Mouse (Mus musculus) ES-Bruce4 (cell line): Measurements from ENCODE around the gene Ostm1. TPM values are rescaled to one million over a fixed set of nuclear protein-coding genes. Genes with fewer than 3 reads are reported as not detected.
A peak's percentile ranks its signal among the peaks of the same experiment; 100 is the strongest.

Experiments used
- H3K27ac ChIP-seq: 2 replicates; pipeline ENCODE4 v1.5.1; 2012; ENCODE audit warnings: low read length, inconsistent platforms; ENCODE audit not compliant: insufficient read depth
- H3K27me3 ChIP-seq: 2 replicates; pipeline ENCODE4 v1.6.1; 2012; ENCODE audit warnings: mild to moderate bottlenecking, low read length, inconsistent platforms; ENCODE audit not compliant: control insufficient read depth, poor library complexity, insufficient read depth, severe bottlenecking
- H3K36me3 ChIP-seq: 2 replicates; pipeline ENCODE4 v1.6.1; 2012; ENCODE audit warnings: inconsistent platforms, mild to moderate bottlenecking, low read length, moderate library complexity; ENCODE audit not compliant: control insufficient read depth, poor library complexity, insufficient read depth, severe bottlenecking
- H3K4me1 ChIP-seq: one replicate; pipeline ENCODE4 v1.8.1; 2011; ENCODE audit warnings: low read length; ENCODE audit not compliant: control insufficient read depth, insufficient read depth
- H3K4me3 ChIP-seq: 2 replicates; pipeline ENCODE4 v1.5.1; 2011; ENCODE audit warnings: low read depth, mild to moderate bottlenecking, low read length
- H3K9ac ChIP-seq: 2 replicates; pipeline ENCODE4 v1.6.1; 2012; ENCODE audit warnings: low read depth, mild to moderate bottlenecking, inconsistent platforms; ENCODE audit not compliant: poor library complexity, severe bottlenecking
- H3K9me3 ChIP-seq: replicated peaks from 2 replicates; pipeline ENCODE4 v1.6.1; 2012; ENCODE audit warnings: mild to moderate bottlenecking, low read length, inconsistent platforms; ENCODE audit not compliant: control insufficient read depth, poor library complexity, insufficient read depth, severe bottlenecking
- CTCF ChIP-seq: IDR thresholded peaks from one replicate; pipeline ENCODE4 v1.8.1; 2011; ENCODE audit warnings: low read depth, low read length
- EP300 ChIP-seq: IDR thresholded peaks from 2 replicates; pipeline ENCODE4 v1.6.1; 2011; ENCODE audit warnings: low read depth, low read length; ENCODE audit not compliant: insufficient read depth
- POLR2A ChIP-seq: IDR thresholded peaks from one replicate; pipeline ENCODE4 v1.8.1; 2011; ENCODE audit warnings: low read length; ENCODE audit not compliant: insufficient read depth
- polyA plus RNA-seq: library from polyadenylated mRNA; stranded (reverse); fragments of >200 nt; gene quantifications from 2 replicates; pipeline ENCODE4 v1.2.4, GENCODE M21; 2011; ENCODE audit warnings: low read depth; ENCODE audit not compliant: missing spikeins, insufficient read depth, insufficient read length

The Ostm1 gene
- polyA plus RNA-seq, 1 experiment: 18.6 TPM

DNA sequence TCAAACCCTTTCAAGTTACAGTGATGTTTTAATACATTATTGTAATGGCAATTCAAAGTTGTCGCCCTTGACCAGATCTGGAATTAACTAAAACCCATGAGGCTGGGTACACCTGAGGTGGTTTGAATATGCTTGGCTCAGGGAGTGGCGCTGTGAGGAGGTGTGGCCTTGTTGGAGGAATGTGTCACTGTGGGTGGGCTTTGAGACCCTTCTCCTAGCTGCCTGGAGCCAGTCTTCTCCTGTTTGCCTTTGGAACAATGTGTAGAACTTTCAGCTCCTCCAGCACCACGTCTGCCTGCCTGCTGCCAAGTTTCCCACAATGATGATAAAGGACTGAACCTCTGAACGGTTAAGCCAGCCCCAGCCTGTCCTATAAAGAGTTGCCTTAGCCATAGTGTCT is 62.7 kb downstream of the Ostm1 start:
- TF ChIP-seq POLR2A: no peak
- TF ChIP-seq CTCF: no peak
- peak; percentile 89 for TF ChIP-seq EP300
- H3K27ac ChIP-seq: no peak overlapping the region
- no peaks in the 10 kb centered on the region for H3K4me1 ChIP-seq
- H3K4me3 ChIP-seq: no peak overlapping the region
- H3K27me3 ChIP-seq: no peaks in the 10 kb centered on the region
- no peak overlapping the region for H3K9ac ChIP-seq
- no peaks in the 10 kb centered on the region for H3K36me3 ChIP-seq
- H3K9me3 ChIP-seq: no peaks in the 10 kb centered on the region

DNA sequence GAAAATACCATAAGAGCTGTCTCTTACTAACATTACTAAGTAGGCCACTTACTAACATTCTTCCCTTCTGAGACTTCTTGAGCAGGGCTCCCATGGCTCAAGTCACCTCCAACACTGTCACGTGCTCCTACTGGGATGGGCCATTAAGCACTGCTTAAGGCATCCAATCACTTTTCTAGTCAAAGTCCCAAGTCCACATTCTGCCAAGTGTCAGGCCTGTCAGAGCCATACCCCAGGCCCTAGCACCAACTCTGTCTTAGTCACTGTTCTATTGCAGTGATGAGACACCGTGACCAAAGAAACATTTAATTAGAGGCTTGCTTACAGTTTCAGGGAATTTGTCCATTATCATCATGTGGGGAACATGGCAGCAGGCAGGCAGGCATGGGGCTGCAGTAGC is 78.3 kb downstream of the Ostm1 start:
- Histone ChIP-seq H3K27ac (no peak overlapping the region), H3K27me3 (no peaks in the 10 kb centered on the region), H3K9me3 (peaks cover 6% of the 10 kb centered on the region; the same call in 1 of the 2 replicates), H3K4me3 (no peak overlapping the region), H3K4me1 (no peaks in the 10 kb centered on the region), H3K9ac (no peak overlapping the region), H3K36me3 (no peaks in the 10 kb centered on the region)
- no peak for TF ChIP-seq EP300

DNA sequence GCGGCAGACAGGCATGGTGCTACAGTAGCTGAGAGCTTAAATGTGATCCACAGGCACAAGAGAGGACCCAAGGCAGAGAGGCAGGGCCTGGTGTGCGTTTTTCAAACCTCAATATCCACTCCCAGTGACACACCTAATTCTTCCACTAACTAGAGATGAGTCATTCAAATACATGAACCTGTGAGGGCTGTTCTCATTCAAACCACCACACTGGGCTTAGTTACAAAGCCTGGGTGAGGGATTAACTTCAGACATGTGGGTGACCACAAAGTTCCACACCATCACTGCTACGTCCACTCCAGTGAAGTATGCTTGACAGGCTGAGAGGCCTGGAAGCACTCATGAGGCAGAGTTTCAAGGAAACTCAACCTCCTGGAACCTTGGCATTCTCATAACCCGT is 86.3 kb downstream of the Ostm1 start:
- H3K4me1 ChIP-seq: no peaks in the 10 kb centered on the region
- no peak overlapping the region for H3K27ac ChIP-seq
- no peaks in the 10 kb centered on the region for H3K36me3 ChIP-seq
- H3K9me3 ChIP-seq: peaks cover 31% of the 10 kb centered on the region
- TF ChIP-seq CTCF (no peak), POLR2A (no peak), EP300 (no peak)
- H3K4me3 ChIP-seq: no peak overlapping the region
- no peaks in the 10 kb centered on the region for H3K27me3 ChIP-seq
- no peak overlapping the region for H3K9ac ChIP-seq

DNA sequence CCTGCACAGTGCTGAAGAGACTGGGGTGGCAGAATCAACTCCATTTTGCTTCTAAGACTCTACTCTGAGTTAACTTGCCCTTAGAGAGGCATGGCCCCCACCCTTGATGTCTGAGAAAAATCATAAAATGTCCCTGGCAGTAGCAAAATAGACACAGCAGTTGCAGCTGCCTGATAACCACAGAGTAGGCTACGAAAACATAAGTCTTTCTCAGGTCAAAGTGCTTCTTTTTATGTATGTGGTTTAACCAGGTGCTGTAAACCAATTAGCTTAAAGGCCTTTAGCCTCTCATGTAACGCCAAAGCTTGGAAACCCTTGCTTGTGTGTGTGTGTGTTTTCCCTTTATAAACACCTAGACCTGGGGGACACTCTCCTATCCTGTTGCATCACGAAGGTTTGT is 89.2 kb downstream of the Ostm1 start:
- no peaks in the 10 kb centered on the region for H3K4me1 ChIP-seq
- H3K36me3 ChIP-seq: no peaks in the 10 kb centered on the region
- TF ChIP-seq POLR2A (no peak), CTCF (no peak), EP300 (no peak)
- peaks cover 27% of the 10 kb centered on the region for H3K9me3 ChIP-seq
- no peak overlapping the region for H3K27ac ChIP-seq
- H3K9ac ChIP-seq: no peak overlapping the region
- H3K27me3 ChIP-seq: no peaks in the 10 kb centered on the region
- H3K4me3 ChIP-seq: no peak overlapping the region

DNA sequence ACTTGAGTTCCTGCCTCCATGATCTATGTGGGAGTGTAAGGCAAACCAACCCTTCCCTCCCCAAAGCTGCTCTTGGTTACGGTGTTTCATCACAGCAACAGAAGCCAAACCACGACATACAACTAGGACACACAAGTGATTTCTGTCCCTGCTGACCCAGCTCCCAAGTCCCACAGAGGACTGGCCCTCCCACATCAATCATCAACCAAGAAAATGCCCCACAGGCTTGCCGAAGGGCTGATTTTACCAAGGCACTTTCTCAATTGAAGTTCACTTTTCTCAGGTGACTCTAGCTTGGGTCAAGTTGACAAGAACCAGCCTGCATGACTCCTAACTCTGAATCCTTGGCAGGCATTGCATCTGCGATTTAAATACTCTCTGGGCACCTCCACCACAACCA is 91.9 kb downstream of the Ostm1 start:
- H3K27me3 ChIP-seq: no peaks in the 10 kb centered on the region
- no peak overlapping the region for H3K27ac ChIP-seq
- H3K36me3 ChIP-seq: no peaks in the 10 kb centered on the region
- no peak for TF ChIP-seq POLR2A
- no peak for TF ChIP-seq CTCF
- TF ChIP-seq EP300: no peak
- no peak overlapping the region for H3K9ac ChIP-seq
- no peaks in the 10 kb centered on the region for H3K4me1 ChIP-seq
- H3K4me3 ChIP-seq: no peak overlapping the region
- peaks cover 15% of the 10 kb centered on the region for H3K9me3 ChIP-seq

DNA sequence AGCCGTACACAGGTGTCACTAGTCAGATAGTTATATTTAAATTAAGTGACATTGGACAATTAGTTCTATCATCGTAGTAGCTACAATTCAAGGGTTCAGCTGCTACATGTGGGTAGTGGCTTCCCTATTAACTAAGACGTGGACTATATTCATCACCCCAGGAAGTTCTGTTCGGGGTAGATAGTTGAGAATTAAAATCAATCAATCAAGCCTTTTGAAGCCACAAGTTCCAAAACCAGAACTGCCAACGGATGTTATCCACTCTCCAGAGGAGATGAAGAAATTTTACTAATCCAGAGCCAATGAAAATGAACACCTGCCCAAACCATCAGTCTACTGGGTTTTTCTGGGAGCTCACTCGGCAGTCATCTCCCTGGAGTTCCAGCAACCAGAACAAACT is 94.7 kb downstream of the Ostm1 start:
- no peaks in the 10 kb centered on the region for H3K27me3 ChIP-seq
- H3K9ac ChIP-seq: no peak overlapping the region
- H3K4me1 ChIP-seq: no peaks in the 10 kb centered on the region
- peaks cover 1% of the 10 kb centered on the region for H3K9me3 ChIP-seq
- H3K27ac ChIP-seq: no peak overlapping the region
- TF ChIP-seq POLR2A (no peak), CTCF (no peak), EP300 (no peak)
- H3K36me3 ChIP-seq: no peaks in the 10 kb centered on the region
- peak overlapping the region; percentile 65 for H3K4me3 ChIP-seq
